Mouse (Mus musculus) myocyte (in vitro differentiated cells): ENCODE results near the gene Lgals7.

Experiments
- CEBPB ChIP-seq: IDR thresholded peaks from 2 replicates; pipeline ENCODE4 v1.6.1; 2011; ENCODE audit warnings: mild to moderate bottlenecking, moderate library complexity; ENCODE audit not compliant: poor library complexity, insufficient read depth, severe bottlenecking
- E2F4 ChIP-seq: IDR thresholded peaks from one replicate; pipeline ENCODE4 v1.6.1; 2011; ENCODE audit warnings: mild to moderate bottlenecking, control low read depth, moderate library complexity; ENCODE audit not compliant: insufficient read depth
- MYOD1 ChIP-seq, 3 experiments: IDR thresholded peaks; one replicate each; pipeline ENCODE4 v1.6.1; 2011; ENCODE audit warnings: control low read depth in 2 of 3, low read depth in 2 of 3, mild to moderate bottlenecking in 2 of 3, moderate library complexity in 1 of 3; ENCODE audit not compliant: insufficient read length in 2 of 3, control insufficient read depth in 1 of 3
- MYOG ChIP-seq, 3 experiments: IDR thresholded peaks; one replicate each; pipeline ENCODE4 v1.6.1; 2011; ENCODE audit warnings: control low read depth in 2 of 3, low read depth in 2 of 3, mild to moderate bottlenecking in 2 of 3; ENCODE audit not compliant: insufficient read length in 2 of 3, control insufficient read depth in 1 of 3, insufficient read depth in 1 of 3
- POLR2A ChIP-seq: IDR thresholded peaks from one replicate; pipeline ENCODE4 v1.6.1; 2011; ENCODE audit warnings: low read depth, mild to moderate bottlenecking, control low read depth, moderate library complexity; ENCODE audit not compliant: insufficient read length
- POLR2AphosphoS2 ChIP-seq: IDR thresholded peaks from one replicate; pipeline ENCODE4 v1.6.1; 2011; ENCODE audit warnings: low read depth, control low read depth; ENCODE audit not compliant: insufficient read length
- REST ChIP-seq: IDR thresholded peaks from one replicate; pipeline ENCODE4 v1.6.1; 2011; ENCODE audit warnings: mild to moderate bottlenecking, control low read depth, moderate library complexity; ENCODE audit not compliant: insufficient read depth, insufficient read length
- USF1 ChIP-seq: IDR thresholded peaks from one replicate; pipeline ENCODE4 v1.6.1; 2011; ENCODE audit warnings: low read depth, mild to moderate bottlenecking, control low read depth, moderate library complexity

DNA sequence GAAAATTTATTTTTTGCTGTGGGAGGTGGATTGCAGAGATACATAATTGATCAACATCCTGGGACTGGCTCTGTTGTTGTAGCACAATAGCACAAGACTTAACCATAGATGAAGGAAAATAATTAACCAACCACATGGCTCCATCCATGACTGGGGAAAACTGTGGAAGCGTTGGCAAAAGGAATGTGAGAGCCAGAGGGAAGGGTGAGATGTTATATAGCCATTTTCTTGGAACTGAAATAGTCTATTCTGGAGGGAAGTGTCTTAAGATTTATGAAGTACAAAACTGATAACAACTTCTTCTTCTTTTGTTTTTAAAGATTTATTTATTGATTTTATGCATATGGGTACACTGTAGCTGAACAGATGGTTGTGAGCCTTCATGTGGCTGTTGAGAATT lies 16.4 kb upstream of the Lgals7 start:
- TF ChIP-seq REST: no peak
- no peak for TF ChIP-seq MYOD1 (IDR thresholded peaks at IDR 0.05; ENCODE audit: control insufficient read depth in 1 of 3, insufficient read length in 2 of 3, low read depth in 2 of 3)
- no peak for TF ChIP-seq POLR2A
- no peak for TF ChIP-seq MYOG (IDR thresholded peaks at IDR 0.05; ENCODE audit: control insufficient read depth in 1 of 3, insufficient read depth in 1 of 3, insufficient read length in 2 of 3, low read depth in 2 of 3)
- TF ChIP-seq POLR2AphosphoS2: no peak
- no peak for TF ChIP-seq CEBPB
- no peak for TF ChIP-seq USF1
- no peak for TF ChIP-seq E2F4
